Mouse (Mus musculus) hindbrain, embryonic 16.5 days (tissue): ENCODE measurements at regions not wholly inside any gene's neighbourhood (a gene's known extent, or its start where the extent isn't known, plus 50 kb on each side); places are given as distances from the start of the nearest gene placed in this dataset.

Experiments used
- ATAC-seq: fragments of 200-750 bp; cut with Nextera tagmentation; 2 replicates; pipeline ENCODE4 v1.8.0; 2017; ENCODE audit warnings: moderate TSS enrichment, moderate library complexity
- H3K27ac ChIP-seq: fragments of 300-500 bp; sonication (generic); 2 replicates; pipeline ENCODE4 v1.5.1; 2014; ENCODE audit warnings: low read depth, mild to moderate bottlenecking, control low read depth, low read length, moderate library complexity
- H3K27me3 ChIP-seq: fragments of 300-500 bp; sonication (generic); replicated peaks from 2 replicates; pipeline ENCODE4 v1.6.1; 2014; ENCODE audit warnings: low read length; ENCODE audit not compliant: control insufficient read depth, insufficient read depth
- H3K36me3 ChIP-seq: fragments of 300-500 bp; sonication (generic); 2 replicates; pipeline ENCODE4 v1.6.1; 2014; ENCODE audit warnings: mild to moderate bottlenecking, low read length, moderate library complexity, mixed read lengths; ENCODE audit not compliant: control insufficient read depth, insufficient read depth
- H3K4me1 ChIP-seq: fragments of 300-500 bp; sonication (generic); 2 replicates; pipeline ENCODE4 v1.6.1; 2014; ENCODE audit warnings: low read depth, low read length; ENCODE audit not compliant: control insufficient read depth, insufficient read depth
- H3K4me2 ChIP-seq: fragments of 300-500 bp; sonication (generic); 2 replicates; pipeline ENCODE4 v1.6.1; 2014; ENCODE audit warnings: mild to moderate bottlenecking, low read length, control low read depth, moderate library complexity
- H3K4me3 ChIP-seq: fragments of 300-500 bp; sonication (generic); 2 replicates; pipeline ENCODE4 v1.5.1; 2014; ENCODE audit warnings: mild to moderate bottlenecking, low read length, control low read depth, moderate library complexity
- H3K9ac ChIP-seq: fragments of 300-500 bp; sonication (generic); 2 replicates; pipeline ENCODE4 v1.6.1; 2014; ENCODE audit warnings: low read depth, mild to moderate bottlenecking, control low read depth, low read length, moderate library complexity
- H3K9me3 ChIP-seq: fragments of 300-500 bp; sonication (generic); 2 replicates; pipeline ENCODE4 v1.6.1; 2014; ENCODE audit warnings: mild to moderate bottlenecking, low read length, moderate library complexity; ENCODE audit not compliant: control insufficient read depth
- WGBS: fragments of 180-500 bp; shearing (Covaris S2); extraction: QIAGEN DNeasy Blood & Tissue Kit; methylation state at CpG from one replicate; pipeline ENCODE4 v1.1.7; 2014; 5-methylcytosine and 5-hydroxymethylcytosine counted together

DNA sequence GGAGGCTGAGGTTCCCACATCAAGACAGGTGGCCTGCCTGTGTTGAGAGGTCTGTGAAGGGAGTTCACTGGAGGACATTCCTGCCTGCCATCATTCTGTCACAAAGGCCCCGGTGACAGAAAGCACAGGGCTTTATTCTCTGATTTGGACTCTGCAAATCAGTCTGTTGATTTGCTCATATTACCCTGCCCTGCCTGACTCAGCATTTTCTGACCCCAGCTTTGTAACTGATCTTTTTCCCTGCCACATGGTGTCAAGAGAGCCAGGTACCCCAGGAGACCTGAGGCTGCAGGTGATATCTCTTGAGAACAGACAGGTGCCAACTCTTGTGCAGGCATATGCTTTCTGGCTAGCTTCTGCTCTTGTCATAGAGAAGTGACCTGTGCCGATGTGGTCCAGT is 906.5 kb upstream of the Lrrc6 start:
- no peak overlapping the region for H3K4me2 ChIP-seq
- H3K9me3 ChIP-seq, result no peaks in the 10 kb centered on the region
- no peaks in the 10 kb centered on the region for H3K27me3 ChIP-seq
- 91% methylated on average over 2 of the region's 2 CpGs for WGBS
- H3K4me1 ChIP-seq, result no peaks in the 10 kb centered on the region
- ATAC-seq, result no peak
- H3K9ac ChIP-seq, result no peak overlapping the region
- H3K36me3 ChIP-seq, result no peaks in the 10 kb centered on the region
- H3K27ac ChIP-seq, result no peak overlapping the region
- H3K4me3 ChIP-seq, result no peak overlapping the region

DNA sequence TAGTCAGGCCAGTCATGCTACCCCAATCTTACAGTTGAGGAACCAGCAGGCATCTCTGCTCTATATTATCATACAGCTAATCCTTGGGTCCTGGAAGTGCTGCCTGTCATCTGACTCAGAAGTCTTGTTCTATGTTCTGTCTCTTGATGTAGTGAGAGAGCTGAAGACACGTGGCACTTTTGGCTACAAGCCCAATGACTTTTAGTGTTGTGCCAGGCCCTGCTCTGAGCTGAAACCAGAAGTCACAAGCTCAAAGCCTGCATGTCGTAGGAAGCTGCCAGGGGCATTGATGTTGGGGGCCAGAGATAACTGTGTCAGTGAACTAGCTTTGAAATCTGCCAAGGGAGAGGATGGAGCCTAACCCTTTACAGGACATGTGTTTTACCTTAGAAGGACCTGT is 904.8 kb upstream of the Lrrc6 start:
- no peaks in the 10 kb centered on the region for H3K27me3 ChIP-seq
- H3K4me1 ChIP-seq, result no peaks in the 10 kb centered on the region
- H3K36me3 ChIP-seq, result no peaks in the 10 kb centered on the region
- no peak for ATAC-seq
- no peak overlapping the region for H3K9ac ChIP-seq
- no peaks in the 10 kb centered on the region for H3K9me3 ChIP-seq
- no peak overlapping the region for H3K4me3 ChIP-seq
- WGBS, result 48% methylated on average over 2 of the region's 2 CpGs
- no peak overlapping the region for H3K4me2 ChIP-seq
- H3K27ac ChIP-seq, result no peak overlapping the region

DNA sequence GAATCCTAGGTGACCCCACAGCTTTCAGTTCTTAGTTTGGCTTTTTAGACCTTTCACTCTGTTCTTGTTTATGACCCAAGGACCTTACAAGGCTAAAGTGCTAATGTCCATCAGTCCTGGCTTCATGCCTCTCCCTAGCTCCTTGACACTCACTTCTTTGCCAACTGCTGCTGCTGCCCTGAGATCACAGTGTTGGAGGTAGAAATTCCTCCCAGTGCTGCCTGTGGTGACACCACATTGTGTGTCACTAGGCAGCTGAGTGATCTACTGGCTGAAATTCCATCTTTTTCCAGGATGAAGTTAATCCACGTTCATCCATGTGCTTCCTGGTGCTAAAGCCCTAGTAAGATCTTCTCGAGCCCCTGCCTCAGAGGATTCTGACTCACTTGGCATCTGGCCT is 904.3 kb upstream of the Lrrc6 start:
- WGBS, result 71% methylated on average over 2 of the region's 2 CpGs
- no peak for ATAC-seq
- no peak overlapping the region for H3K4me2 ChIP-seq
- H3K4me3 ChIP-seq, result no peak overlapping the region
- no peak overlapping the region for H3K9ac ChIP-seq
- no peaks in the 10 kb centered on the region for H3K36me3 ChIP-seq
- no peaks in the 10 kb centered on the region for H3K9me3 ChIP-seq
- no peaks in the 10 kb centered on the region for H3K4me1 ChIP-seq
- no peaks in the 10 kb centered on the region for H3K27me3 ChIP-seq
- no peak overlapping the region for H3K27ac ChIP-seq

DNA sequence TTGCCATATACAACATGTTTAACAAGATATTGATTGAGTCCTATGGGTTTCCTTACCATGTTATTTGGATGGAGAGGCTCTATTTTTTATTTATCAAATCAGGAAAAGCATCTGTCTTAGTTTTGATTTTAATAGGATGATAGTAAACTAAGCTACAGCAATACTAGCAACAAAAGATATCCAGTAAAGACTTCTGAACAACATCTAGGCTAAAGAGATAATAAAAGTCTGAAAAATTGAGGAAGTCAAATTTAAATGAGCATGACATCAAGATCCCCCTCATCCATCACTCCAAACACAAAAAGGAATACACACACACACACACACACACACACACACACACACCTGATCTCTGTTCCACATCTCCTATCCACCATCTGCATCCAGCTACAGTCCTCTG is 901.6 kb upstream of the Lrrc6 start:
- Histone ChIP-seq H3K4me3 (no peak overlapping the region), H3K4me1 (no peaks in the 10 kb centered on the region), H3K9me3 (no peaks in the 10 kb centered on the region), H3K9ac (no peak overlapping the region), H3K4me2 (no peak overlapping the region), H3K36me3 (no peaks in the 10 kb centered on the region), H3K27ac (no peak overlapping the region), H3K27me3 (no peaks in the 10 kb centered on the region)
- no peak for ATAC-seq

DNA sequence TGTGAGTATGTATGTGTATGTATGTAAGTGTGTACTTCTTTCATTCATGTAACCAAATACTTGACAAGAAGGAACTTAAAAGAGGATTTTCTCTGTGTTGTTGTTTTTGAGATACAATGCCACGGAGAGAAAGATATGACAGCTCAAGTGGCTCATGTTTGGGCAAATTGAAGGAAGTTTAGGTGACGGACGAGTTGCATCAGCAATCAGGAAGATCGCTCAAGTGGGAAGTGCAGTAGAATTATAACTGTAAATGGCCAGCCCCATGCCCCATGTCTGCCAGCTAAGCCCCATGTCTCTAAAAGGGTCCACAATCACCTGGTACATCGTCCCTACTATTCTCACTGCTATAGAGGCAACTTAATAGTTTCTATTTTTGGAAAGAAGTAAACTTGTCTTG is 896.6 kb upstream of the Lrrc6 start:
- WGBS, result 89% methylated on average over 5 of the region's 5 CpGs
- Histone ChIP-seq H3K4me2 (no peak overlapping the region), H3K9me3 (no peaks in the 10 kb centered on the region), H3K4me3 (no peak overlapping the region), H3K9ac (no peak overlapping the region), H3K27ac (no peak overlapping the region), H3K4me1 (no peaks in the 10 kb centered on the region), H3K27me3 (no peaks in the 10 kb centered on the region), H3K36me3 (no peaks in the 10 kb centered on the region)
- ATAC-seq, result no peak

DNA sequence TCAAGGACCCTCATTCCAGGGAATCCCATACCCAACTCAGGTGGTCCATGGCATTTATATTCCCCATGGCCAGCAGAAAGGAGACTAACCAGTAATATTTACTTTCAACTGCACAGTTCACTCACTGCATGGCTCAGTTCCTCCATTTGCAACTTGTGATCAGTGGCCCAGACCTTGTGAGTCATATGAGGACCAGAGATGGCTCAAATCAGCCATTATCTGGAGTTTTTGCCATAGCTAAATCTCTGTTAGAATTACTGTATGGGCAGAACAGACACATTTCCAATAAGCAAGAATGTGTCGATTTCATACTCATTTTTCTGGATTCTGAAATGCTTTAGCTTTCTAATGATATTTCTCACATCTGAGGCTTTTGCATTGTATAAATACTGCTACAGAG is 894.4 kb upstream of the Lrrc6 start:
- Histone ChIP-seq H3K27me3 (no peaks in the 10 kb centered on the region), H3K9ac (no peak overlapping the region), H3K36me3 (no peaks in the 10 kb centered on the region), H3K4me2 (no peak overlapping the region), H3K4me3 (no peak overlapping the region), H3K9me3 (no peaks in the 10 kb centered on the region), H3K27ac (no peak overlapping the region), H3K4me1 (no peaks in the 10 kb centered on the region)
- 98% methylated on average over 1 of the region's 1 CpGs for whole genome bisulfite sequencing
- no peak for ATAC-seq

DNA sequence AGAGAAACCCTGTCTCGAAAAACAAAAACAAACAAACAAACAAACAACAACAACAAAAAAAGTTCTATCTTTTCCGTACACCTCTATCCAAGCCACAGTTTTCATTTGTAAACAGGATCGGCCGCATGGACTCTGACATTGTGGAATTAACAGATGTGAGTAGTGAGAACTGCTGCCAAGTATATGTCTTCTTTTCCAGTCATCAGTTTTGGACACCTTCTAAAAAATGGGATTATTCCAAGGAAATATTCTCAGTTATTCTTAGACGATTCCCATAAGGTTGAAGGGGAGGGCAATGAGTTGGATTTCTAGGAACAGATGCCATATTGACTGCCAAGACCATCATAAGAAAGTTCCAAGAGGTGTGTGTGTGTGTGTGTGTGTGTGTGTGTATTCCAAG is 891.2 kb upstream of the Lrrc6 start:
- H3K9ac ChIP-seq, result no peak overlapping the region
- no peak overlapping the region for H3K4me3 ChIP-seq
- 91% methylated on average over 5 of the region's 5 CpGs for WGBS
- no peaks in the 10 kb centered on the region for H3K27me3 ChIP-seq
- no peak overlapping the region for H3K27ac ChIP-seq
- H3K9me3 ChIP-seq, result no peaks in the 10 kb centered on the region
- H3K4me2 ChIP-seq, result no peak overlapping the region
- H3K36me3 ChIP-seq, result no peaks in the 10 kb centered on the region
- H3K4me1 ChIP-seq, result no peaks in the 10 kb centered on the region
- no peak for ATAC-seq

DNA sequence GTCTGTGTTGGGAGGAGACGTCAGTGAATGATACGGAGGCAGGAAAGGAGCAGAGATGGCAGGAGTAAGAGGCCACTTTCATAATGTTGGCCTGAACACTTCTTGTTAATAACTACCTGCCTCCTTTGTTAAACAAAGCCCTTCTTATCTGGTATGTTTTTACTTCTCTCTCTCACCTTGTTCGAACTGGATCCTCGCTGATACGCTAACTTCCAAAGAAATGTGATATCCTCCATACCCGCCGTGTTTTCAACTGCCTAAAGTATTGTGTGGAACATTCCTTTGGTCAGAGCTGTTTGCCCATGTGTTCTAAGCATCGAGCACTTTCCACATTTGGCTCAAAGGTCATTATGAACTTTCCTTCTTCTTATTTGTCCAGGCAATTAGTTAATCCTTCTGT is 887.8 kb upstream of the Lrrc6 start:
- Histone ChIP-seq H3K9me3 (no peaks in the 10 kb centered on the region), H3K27ac (no peak overlapping the region), H3K4me3 (no peak overlapping the region), H3K36me3 (no peaks in the 10 kb centered on the region), H3K4me1 (no peaks in the 10 kb centered on the region), H3K4me2 (no peak overlapping the region), H3K27me3 (no peaks in the 10 kb centered on the region), H3K9ac (no peak overlapping the region)
- WGBS, result 74% methylated on average over 8 of the region's 8 CpGs
- no peak for ATAC-seq

DNA sequence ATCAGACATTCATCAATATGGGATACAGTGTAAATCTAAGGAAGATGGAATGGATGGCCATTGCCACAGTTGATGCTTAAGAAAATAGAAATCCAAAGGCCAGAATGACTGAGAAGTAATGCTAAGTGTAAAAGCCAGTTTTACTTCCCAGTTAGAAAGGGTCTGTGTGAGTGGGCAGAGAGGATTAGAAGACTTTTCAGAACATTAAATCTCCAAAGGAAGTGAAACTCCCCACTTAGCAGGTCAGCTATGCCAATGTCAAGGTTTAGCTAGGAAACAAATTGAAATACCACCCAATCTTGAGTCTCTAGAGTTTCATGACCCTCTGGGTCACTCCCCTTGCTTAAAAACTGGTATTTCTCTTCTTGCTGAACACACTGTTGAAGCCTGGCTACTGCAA is 886.2 kb upstream of the Lrrc6 start:
- Histone ChIP-seq H3K4me3 (no peak overlapping the region), H3K4me1 (no peaks in the 10 kb centered on the region), H3K36me3 (no peaks in the 10 kb centered on the region), H3K27ac (no peak overlapping the region), H3K27me3 (no peaks in the 10 kb centered on the region), H3K9me3 (no peaks in the 10 kb centered on the region), H3K4me2 (no peak overlapping the region), H3K9ac (no peak overlapping the region)
- no peak for ATAC-seq

DNA sequence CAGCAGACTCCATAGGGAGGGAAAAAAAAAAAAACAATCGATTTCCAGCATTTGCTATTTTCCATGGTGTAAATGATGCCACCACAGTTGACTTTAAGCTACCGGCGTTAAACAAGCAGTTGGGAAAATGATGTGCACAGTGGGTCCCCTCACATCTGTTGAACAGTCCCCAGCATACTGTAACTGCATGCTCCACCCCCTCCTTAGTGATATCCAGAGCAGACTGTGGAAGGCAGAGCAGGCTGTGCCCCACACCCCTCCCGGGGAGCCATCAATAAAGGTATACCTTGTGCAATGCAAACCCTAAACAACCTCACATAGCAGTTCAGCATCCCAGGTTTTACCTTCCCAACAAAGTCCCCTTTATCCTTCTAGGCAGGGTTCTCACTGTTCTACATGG is 872.9 kb upstream of the Lrrc6 start:
- no peaks in the 10 kb centered on the region for H3K36me3 ChIP-seq
- no peak overlapping the region for H3K9ac ChIP-seq
- no peaks in the 10 kb centered on the region for H3K4me1 ChIP-seq
- no peaks in the 10 kb centered on the region for H3K9me3 ChIP-seq
- no peak for ATAC-seq
- H3K27me3 ChIP-seq, result no peaks in the 10 kb centered on the region
- H3K4me3 ChIP-seq, result no peak overlapping the region
- H3K27ac ChIP-seq, result no peak overlapping the region
- 80% methylated on average over 4 of the region's 4 CpGs for WGBS
- no peak overlapping the region for H3K4me2 ChIP-seq
